Mouse (Mus musculus) lung, postnatal 0 days (tissue): ENCODE data around the gene Mrps34.
A peak's percentile ranks its signal among the peaks of the same experiment; 100 is the strongest.

ENCODE experiments used
- CTCF ChIP-seq: IDR thresholded peaks from 2 replicates; pipeline ENCODE4 v1.5.1; 2016; ENCODE audit warnings: antibody characterized with exemption, mild to moderate bottlenecking
- EP300 ChIP-seq: IDR thresholded peaks from 2 replicates; pipeline ENCODE4 v1.6.1; 2016; ENCODE audit warnings: antibody characterized with exemption, mild to moderate bottlenecking, control low read depth

- TF ChIP-seq CTCF, result peak; percentile 41; the same call in 1 of the 2 replicates
- TF ChIP-seq EP300, result no peak
Observed at GRCm38 (mm10) chr17:24896241-24896992, 1.5 kb downstream of the Mrps34 start, which contains the start of gene Nme3.
